Mouse (Mus musculus): ENCODE results near the gene Snapc3.

- no peak for TF ChIP-seq POLR2A (IDR thresholded peaks at IDR 0.05; ENCODE audit: extremely low read depth, insufficient read depth, low read length)
- TF ChIP-seq CTCF (IDR thresholded peaks at IDR 0.05; ENCODE audit: low read depth, low read length): no peak
These were observed 95.1 kb downstream of the Snapc3 start for GRCm38 (mm10) chr4:83512644-83513043.
